ENCODE assay signal across 9 mouse cellular contexts in genomic region chr7:126625369-126625768, GRCm38 (mm10). TPM values are rescaled to one million over a fixed set of nuclear protein-coding genes. Genes with fewer than 3 reads are reported as not detected.
A peak's percentile ranks its signal among the peaks of the same experiment; 100 is the strongest.
DNase-seq lines count a peak whose midpoint lies in the region; ATAC-seq and TF ChIP-seq lines count a peak whose summit lies in the region.
"Had no signal": no experiment of that assay in that cellular context is flagged by ENCODE, and none has a peak within 500 bp of the region (broad histone marks: within the 10 kb centered on the region; RNA-seq: fewer than 3 reads in every experiment).

No protein-coding gene starts in this region.

- no peaks in the 10 kb centered on the region for H3K36me3 ChIP-seq in heart, embryonic 13.5 days
- H3K36me3 ChIP-seq: limb, embryonic 13.5 days had no signal

- H3K4me3 ChIP-seq in heart, embryonic 13.5 days, result 0 out of 2 replicates have a peak overlapping the region, but pooled peaks have one; percentile 1
- H3K4me3 ChIP-seq in lung, adult 2 months (replicated peaks; ENCODE audit: extremely low read depth, low read depth, low read length), result peak overlapping the region; percentile 54
- H3K4me3 ChIP-seq: limb, embryonic 13.5 days had no signal

- H3K4me2 ChIP-seq in heart, embryonic 13.5 days, result peak overlapping the region; percentile 12
- H3K4me2 ChIP-seq: limb, embryonic 13.5 days had no signal

- WGBS in heart, embryonic 13.5 days, result 40% methylated on average over 6 of the region's 6 CpGs
- WGBS in lung, adult 2 months, result 35% methylated on average over 6 of the region's 6 CpGs

- 0 out of 2 replicates have a peak, but pooled peaks cover 3% of the 10 kb centered on the region for H3K27me3 ChIP-seq in heart, embryonic 13.5 days (replicated peaks)
- H3K27me3 ChIP-seq: limb, embryonic 13.5 days had no signal

- 0 out of 2 replicates have a peak overlapping the region, but pooled peaks have one; percentile 25 for H3K27ac ChIP-seq in heart, embryonic 13.5 days (replicated peaks)
- H3K27ac ChIP-seq: limb, embryonic 13.5 days had no signal

- H3K4me1 ChIP-seq in heart, embryonic 13.5 days, result peaks cover 32% of the 10 kb centered on the region
- H3K4me1 ChIP-seq in lung, adult 2 months (ENCODE audit: control insufficient read depth, insufficient read depth, low read length), result peaks cover 5% of the 10 kb centered on the region

- peak; percentile 53 for DNase-seq in layer of hippocampus, adult 11-12 months (ENCODE audit: low spot score)
- DNase-seq in layer of hippocampus, adult 9-10 months (ENCODE audit: low spot score), result no peak
- DNase-seq in c-Kit-positive CD71-positive TER-119-positive erythroid progenitor cells, embryonic 14.5 days (ENCODE audit: low spot score), result peak; percentile 66
- DNase-seq in kidney, postnatal 4 days, result peak; percentile 61 to 73
- peak; percentile 84 for DNase-seq in lung, adult 2 months
- DNase-seq in right cerebral cortex, postnatal 4 days, result peak; percentile 14

- peak; percentile 91; the same call in 1 of the 2 replicates for TF ChIP-seq POLR2A in lung, adult 2 months (IDR thresholded peaks at IDR 0.05; ENCODE audit: borderline replicate concordance, extremely low read depth, low read depth, low read length)

- H3K9ac ChIP-seq in heart, embryonic 13.5 days, result no peak overlapping the region
- H3K9ac ChIP-seq: limb, embryonic 13.5 days had no signal

- no peak for TF ChIP-seq CTCF in lung, adult 2 months (IDR thresholded peaks at IDR 0.05; ENCODE audit: insufficient read depth, low read length)

- ATAC-seq in heart, embryonic 13.5 days (ENCODE audit: extremely low read depth, insufficient number of reproducible peaks, low FRiP score, low TSS enrichment), result no peak
- no peak for ATAC-seq in inflammation-experienced regulatory T-cells, adult 6 months

- no peaks in the 10 kb centered on the region for H3K9me3 ChIP-seq in heart, embryonic 13.5 days
- H3K9me3 ChIP-seq: limb, embryonic 13.5 days had no signal

RNA-seq across cellular contexts. Expression of gene Nupr1, which starts 5.3 kb away (rescaled TPM):
- polyA plus RNA-seq in heart, embryonic 13.5 days (2015; fragmentation: Nextera tagmentation; extraction: Ambion mirVana), result 6.2 and 9.3 TPM in 2 replicates
- polyA plus RNA-seq in lung, adult 2 months (2012; rRNA removed), result 48.1 and 102 TPM in 2 replicates
- 1 to 10 TPM in 1 of 3 experiments, not detected in 2; 2.2 TPM for polyA plus RNA-seq in inflammation-experienced regulatory T-cells, adult 6 months (2017; shearing (Covaris generic))

RNA-seq across cellular contexts. Expression of gene Sgf29, which starts 23.7 kb away (rescaled TPM):
- polyA plus RNA-seq in heart, embryonic 13.5 days (2015; fragmentation: Nextera tagmentation; extraction: Ambion mirVana), result 27.7 and 28.8 TPM in 2 replicates
- 36.4 and 43.4 TPM in 2 replicates for polyA plus RNA-seq in lung, adult 2 months (2012; rRNA removed)
- 100 to 1,000 TPM in 1 of 3 experiments, 10 to 100 TPM in 2; 46.5 to 103 (median 70.1) TPM for polyA plus RNA-seq in inflammation-experienced regulatory T-cells, adult 6 months (2017; shearing (Covaris generic))

RNA-seq across cellular contexts. Expression of gene Il27, which starts 30.6 kb away (rescaled TPM):
- not detected in 2 replicates for polyA plus RNA-seq in heart, embryonic 13.5 days (2015; fragmentation: Nextera tagmentation; extraction: Ambion mirVana)
- polyA plus RNA-seq in lung, adult 2 months (2012; rRNA removed), result 0.43 and 0.79 TPM in 2 replicates
- not detected for polyA plus RNA-seq in inflammation-experienced regulatory T-cells, adult 6 months (2017; shearing (Covaris generic))
- polyA plus RNA-seq: limb, embryonic 13.5 days had no signal

RNA-seq across cellular contexts. Expression of gene Cln3, which starts 39.8 kb away (rescaled TPM):
- 19.4 and 22.1 TPM in 2 replicates for polyA plus RNA-seq in heart, embryonic 13.5 days (2015; fragmentation: Nextera tagmentation; extraction: Ambion mirVana)
- 63.8 and 104 TPM in 2 replicates for polyA plus RNA-seq in lung, adult 2 months (2012; rRNA removed)
- 10 to 100 TPM; 25.2 to 57.9 (median 51.4) TPM for polyA plus RNA-seq in inflammation-experienced regulatory T-cells, adult 6 months (2017; shearing (Covaris generic))

RNA-seq across cellular contexts. Expression of gene Apobr, which starts 40.6 kb away (rescaled TPM):
- 0.15 and 0.33 TPM in 2 replicates for polyA plus RNA-seq in heart, embryonic 13.5 days (2015; fragmentation: Nextera tagmentation; extraction: Ambion mirVana)
- 17.6 and 18.1 TPM in 2 replicates for polyA plus RNA-seq in lung, adult 2 months (2012; rRNA removed)
- polyA plus RNA-seq in inflammation-experienced regulatory T-cells, adult 6 months (2017; shearing (Covaris generic)), result 1 to 10 TPM in 1 of 3 experiments, under 1 TPM in 1, not detected in 1; 0.23 to 2.3 TPM
